Mouse (Mus musculus) neural tube, embryonic 14.5 days (tissue): Measurements from ENCODE around the gene Myo9a. TPM values are rescaled to one million over a fixed set of nuclear protein-coding genes. Genes with fewer than 3 reads are reported as not detected.
"Not testable (repeated sequence)": the region's sequence is repeated elsewhere in the genome, so short reads cannot be mapped to it uniquely, and the experiment has no call there.

Source experiments
- ATAC-seq: fragments of 200-750 bp; cut with Nextera tagmentation; 2 replicates; pipeline ENCODE4 v1.8.0; 2017; ENCODE audit warnings: low read depth, mild to moderate bottlenecking, moderate TSS enrichment, moderate library complexity
- H3K27ac ChIP-seq: fragments of 300-500 bp; sonication (generic); 2 replicates; pipeline ENCODE4 v1.5.1; 2014; ENCODE audit warnings: low read depth, mild to moderate bottlenecking, control low read depth, low read length, moderate library complexity, mixed read lengths
- H3K27me3 ChIP-seq: fragments of 300-500 bp; sonication (generic); 2 replicates; pipeline ENCODE4 v1.6.1; 2014; ENCODE audit warnings: low read length; ENCODE audit not compliant: control insufficient read depth, insufficient read depth
- H3K36me3 ChIP-seq: fragments of 300-500 bp; sonication (generic); 2 replicates; pipeline ENCODE4 v1.6.1; 2014; ENCODE audit warnings: low read length, mixed read lengths; ENCODE audit not compliant: control insufficient read depth, insufficient read depth
- H3K4me1 ChIP-seq: fragments of 300-500 bp; sonication (generic); 2 replicates; pipeline ENCODE4 v1.6.1; 2014; ENCODE audit warnings: low read length; ENCODE audit not compliant: control insufficient read depth, insufficient read depth
- H3K4me2 ChIP-seq: fragments of 300-500 bp; sonication (generic); 2 replicates; pipeline ENCODE4 v1.6.1; 2014; ENCODE audit warnings: mild to moderate bottlenecking, low read depth, low read length, control low read depth
- H3K4me3 ChIP-seq: fragments of 300-500 bp; sonication (generic); 2 replicates; pipeline ENCODE4 v1.5.1; 2014; ENCODE audit warnings: low read depth, low read length, control low read depth, mixed read lengths
- H3K9ac ChIP-seq: fragments of 300-500 bp; sonication (generic); replicated peaks from 2 replicates; pipeline ENCODE4 v1.6.1; 2014; ENCODE audit warnings: low read depth, mild to moderate bottlenecking, control low read depth, low read length, mixed read lengths
- H3K9me3 ChIP-seq: fragments of 300-500 bp; sonication (generic); 2 replicates; pipeline ENCODE4 v1.6.1; 2016; ENCODE audit warnings: low read length; ENCODE audit not compliant: control insufficient read depth
- WGBS: fragments of 180-500 bp; shearing (Covaris S2); extraction: QIAGEN DNeasy Blood & Tissue Kit; methylation state at CpG from one replicate; pipeline ENCODE4 v1.1.7; 2014; 5-methylcytosine and 5-hydroxymethylcytosine counted together
- polyA plus RNA-seq: library from polyadenylated mRNA; unstranded; fragments of >200 nt; fragmentation: Nextera tagmentation; extraction: Ambion mirVana; gene quantifications from 2 replicates; pipeline ENCODE4 v1.2.1, GENCODE M21; 2014

The Myo9a gene
- polyA plus RNA-seq, 1 experiment from 2014 or later, result 37.9 TPM

GRCm38 (mm10) chr9:59748387-59748786 is 2.3 kb upstream of the Myo9a start:
- peaks cover 5% of the 10 kb centered on the region; the same call in 1 of the 2 replicates for H3K4me1 ChIP-seq
- no peak for ATAC-seq
- H3K4me2 ChIP-seq, result no peak overlapping the region
- 96% methylated on average over 2 of the region's 2 CpGs for WGBS
- no peaks in the 10 kb centered on the region for H3K9me3 ChIP-seq
- H3K9ac ChIP-seq, result no peak overlapping the region
- no peaks in the 10 kb centered on the region for H3K27me3 ChIP-seq
- H3K36me3 ChIP-seq, result no peaks in the 10 kb centered on the region
- H3K4me3 ChIP-seq, result no peak overlapping the region
- H3K27ac ChIP-seq, result no peak overlapping the region

GRCm38 (mm10) chr9:59748969-59749368 is 1.7 kb upstream of the Myo9a start:
- no peak overlapping the region for H3K27ac ChIP-seq
- H3K9ac ChIP-seq, result no peak overlapping the region
- peaks cover 5% of the 10 kb centered on the region; the same call in 1 of the 2 replicates for H3K4me1 ChIP-seq
- H3K4me2 ChIP-seq, result no peak overlapping the region
- ATAC-seq, result no peak
- H3K4me3 ChIP-seq, result no peak overlapping the region
- 91% methylated on average over 11 of the region's 11 CpGs for WGBS
- no peaks in the 10 kb centered on the region for H3K36me3 ChIP-seq
- H3K27me3 ChIP-seq, result no peaks in the 10 kb centered on the region
- no peaks in the 10 kb centered on the region for H3K9me3 ChIP-seq

DNA sequence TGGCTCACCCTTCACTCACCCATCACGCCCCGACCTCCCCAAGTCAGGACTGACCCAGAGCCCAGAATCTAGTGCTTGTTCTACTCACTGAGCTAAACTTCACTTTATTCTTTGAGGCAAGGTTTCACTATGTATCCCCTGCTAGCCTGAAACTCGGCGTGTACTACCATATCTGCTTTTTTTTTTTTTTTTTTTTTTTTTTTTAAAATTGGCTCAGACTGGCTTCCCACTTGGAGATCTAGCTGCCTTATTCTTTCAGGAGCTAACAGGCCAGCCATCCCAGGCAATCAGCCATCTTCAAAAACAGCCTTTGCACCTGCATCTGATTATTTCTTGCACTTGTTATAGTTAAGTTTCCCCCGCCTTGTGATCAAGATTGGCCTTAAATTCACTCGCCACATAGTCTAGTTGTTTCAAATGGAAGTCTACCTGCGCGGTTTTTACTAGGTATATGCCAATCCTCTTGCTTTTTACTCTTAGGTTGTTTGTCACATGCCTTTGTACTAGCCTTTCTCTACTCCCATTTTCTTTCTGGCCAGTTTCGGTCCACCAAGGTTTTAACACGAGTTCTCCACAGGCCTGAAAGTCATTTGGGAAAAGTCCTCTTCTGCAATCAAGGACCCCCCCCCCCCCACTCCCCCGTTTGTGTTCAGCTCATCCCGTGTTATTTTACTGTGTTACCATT is 973 bp upstream of the Myo9a start:
- Histone ChIP-seq H3K4me1 (peaks cover 5% of the 10 kb centered on the region; the same call in 1 of the 2 replicates), H3K4me2 (peak overlapping the region; percentile 81), H3K27ac (peak overlapping the region; percentile 72), H3K27me3 (no peaks in the 10 kb centered on the region), H3K9me3 (no peaks in the 10 kb centered on the region), H3K9ac (peak overlapping the region; percentile 77; the same call in 1 of the 2 replicates), H3K4me3 (peak overlapping the region; percentile 93), H3K36me3 (no peaks in the 10 kb centered on the region)
- no peak for ATAC-seq
- WGBS, result 37% methylated on average over 12 of the region's 12 CpGs

DNA sequence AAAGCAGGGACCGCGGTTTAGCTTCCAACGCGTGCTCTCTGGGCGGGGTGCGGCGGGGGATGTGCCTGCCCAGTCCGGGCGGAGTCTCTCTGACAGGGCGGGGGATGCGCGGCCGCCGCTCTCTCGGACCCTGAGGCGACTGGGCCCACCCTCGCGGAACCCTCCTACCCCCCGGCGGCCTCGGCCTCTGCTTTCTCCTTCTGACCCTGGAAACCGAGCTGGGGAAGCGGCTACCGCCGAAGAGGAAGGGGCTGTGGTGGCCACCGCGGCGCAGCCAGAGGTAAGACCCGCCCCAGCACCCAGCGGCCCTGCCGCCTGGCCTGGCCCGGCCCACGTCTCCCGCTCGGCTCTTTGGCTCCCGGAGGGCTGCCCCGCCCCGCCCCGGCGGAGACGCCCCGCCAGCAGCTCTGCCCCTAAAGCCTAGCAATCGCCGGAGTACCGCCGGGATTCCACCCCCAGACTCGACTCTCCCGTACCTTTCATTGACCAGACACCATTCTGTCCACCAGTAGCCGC is 428 bp downstream of the Myo9a start:
- peak; percentile 92 for ATAC-seq
- Histone ChIP-seq H3K4me2 (peak overlapping the region; percentile 61), H3K4me1 (peaks cover 5% of the 10 kb centered on the region; the same call in 1 of the 2 replicates), H3K9me3 (no peaks in the 10 kb centered on the region), H3K36me3 (no peaks in the 10 kb centered on the region), H3K27ac (peak overlapping the region; percentile 89), H3K4me3 (peak overlapping the region; percentile 93), H3K27me3 (no peaks in the 10 kb centered on the region), H3K9ac (peak overlapping the region; percentile 89)
- under 1% methylated on average over 36 of the region's 49 CpGs for WGBS

DNA sequence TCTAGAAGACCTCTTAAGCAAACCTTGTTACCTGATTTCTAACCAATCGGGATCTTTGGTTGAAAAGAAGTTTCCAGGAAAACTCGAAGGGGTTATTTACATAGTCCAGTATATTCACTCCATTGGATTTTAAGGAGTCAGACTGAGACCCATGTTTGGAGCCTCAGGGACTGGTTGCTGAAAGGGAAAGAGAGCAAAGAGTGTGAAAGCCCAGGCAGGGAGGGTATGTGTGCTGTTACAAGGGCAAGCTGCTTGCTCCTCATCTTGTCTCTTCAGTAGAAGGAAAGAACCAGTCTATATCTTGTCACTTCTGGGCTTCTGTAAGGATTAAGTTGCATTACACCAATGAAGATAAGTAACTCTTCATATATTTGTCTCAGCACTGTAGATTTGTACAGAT is 1.3 kb downstream of the Myo9a start:
- Histone ChIP-seq H3K36me3 (no peaks in the 10 kb centered on the region), H3K9ac (peak overlapping the region; percentile 89), H3K9me3 (no peaks in the 10 kb centered on the region), H3K4me1 (peaks cover 5% of the 10 kb centered on the region; the same call in 1 of the 2 replicates), H3K27ac (peak overlapping the region; percentile 89), H3K4me2 (peak overlapping the region; percentile 61), H3K27me3 (no peaks in the 10 kb centered on the region), H3K4me3 (peak overlapping the region; percentile 93)
- ATAC-seq, result no peak
- 17% methylated on average over 2 of the region's 2 CpGs for WGBS

- H3K36me3 ChIP-seq, result no peaks in the 10 kb centered on the region
- H3K4me3 ChIP-seq, result no peak overlapping the region
- no peak for ATAC-seq
- H3K4me1 ChIP-seq, result no peaks in the 10 kb centered on the region
- no peak overlapping the region for H3K4me2 ChIP-seq
- no peaks in the 10 kb centered on the region for H3K27me3 ChIP-seq
- no peak overlapping the region for H3K27ac ChIP-seq
- 76% methylated on average over 2 of the region's 2 CpGs for WGBS
- H3K9me3 ChIP-seq, result no peaks in the 10 kb centered on the region
- H3K9ac ChIP-seq, result no peak overlapping the region
Measured at GRCm38 (mm10) chr9:59755199-59755598, 4.5 kb downstream of the Myo9a start.

- not testable (repeated sequence) for ATAC-seq, H3K4me3 ChIP-seq, H3K36me3 ChIP-seq, H3K4me2 ChIP-seq, H3K27ac ChIP-seq, H3K27me3 ChIP-seq, H3K4me1 ChIP-seq, H3K9ac ChIP-seq, H3K9me3 ChIP-seq
- WGBS, result 91% methylated on average over 2 of the region's 3 CpGs
Measured at GRCm38 (mm10) chr9:59757016-59757415, 6.3 kb downstream of the Myo9a start.

DNA sequence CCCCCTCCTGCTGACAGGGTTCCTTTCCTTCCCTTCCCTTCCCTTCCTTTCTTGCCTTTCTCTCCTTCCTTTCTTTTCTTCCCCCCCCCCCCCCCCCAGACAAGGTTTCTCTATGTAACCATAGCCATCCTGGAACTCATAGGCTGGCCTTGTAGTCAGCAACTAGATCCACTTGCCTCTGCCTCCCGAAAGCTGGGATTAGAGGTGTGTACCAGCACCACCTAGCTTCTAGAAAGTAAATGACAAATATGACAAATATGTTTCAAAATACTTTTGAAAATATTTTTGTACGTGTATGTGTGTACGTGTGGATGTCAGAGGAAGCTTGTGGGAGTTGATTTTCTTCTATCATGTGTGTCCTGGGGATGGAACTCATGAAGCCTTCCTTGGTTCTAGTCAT is 9.8 kb downstream of the Myo9a start:
- H3K9me3 ChIP-seq, result no peaks in the 10 kb centered on the region
- no peak overlapping the region for H3K27ac ChIP-seq
- H3K27me3 ChIP-seq, result no peaks in the 10 kb centered on the region
- no peak overlapping the region for H3K4me2 ChIP-seq
- no peak overlapping the region for H3K9ac ChIP-seq
- no peak overlapping the region for H3K4me3 ChIP-seq
- H3K4me1 ChIP-seq, result no peaks in the 10 kb centered on the region
- ATAC-seq, result no peak
- H3K36me3 ChIP-seq, result no peaks in the 10 kb centered on the region
- WGBS, result 89% methylated on average over 3 of the region's 3 CpGs

- H3K27ac ChIP-seq, H3K9ac ChIP-seq, H3K4me3 ChIP-seq, H3K4me1 ChIP-seq, ATAC-seq, H3K4me2 ChIP-seq, H3K27me3 ChIP-seq, H3K36me3 ChIP-seq, H3K9me3 ChIP-seq: not testable (repeated sequence)
- WGBS, result 93% methylated on average over 11 of the region's 13 CpGs
Measured at GRCm38 (mm10) chr9:59766966-59767461, 16.3 kb downstream of the Myo9a start.
